Mouse (Mus musculus): ENCODE data around the gene Pea15a.

The Pea15a gene

DNA sequence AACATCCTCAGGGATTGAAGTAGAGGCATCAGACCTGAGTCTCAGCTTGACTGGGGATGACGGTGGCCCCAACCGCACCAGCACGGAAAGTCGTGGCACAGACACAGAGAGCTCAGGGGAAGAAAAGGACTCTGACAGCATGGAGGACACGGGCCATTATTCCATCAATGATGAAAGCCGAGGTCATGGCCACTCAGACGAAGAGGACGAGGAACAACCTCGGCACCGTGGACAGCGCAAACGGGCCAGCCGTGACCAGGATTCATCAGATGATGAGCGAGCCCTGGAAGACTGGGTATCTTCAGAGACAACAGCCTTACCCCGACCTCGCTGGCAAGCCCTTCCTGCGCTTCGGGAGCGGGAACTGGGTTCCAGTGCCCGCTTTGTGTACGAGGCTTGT, 34.2 kb downstream of the Pea15a start:
- DNase-seq, result no peak

DNA sequence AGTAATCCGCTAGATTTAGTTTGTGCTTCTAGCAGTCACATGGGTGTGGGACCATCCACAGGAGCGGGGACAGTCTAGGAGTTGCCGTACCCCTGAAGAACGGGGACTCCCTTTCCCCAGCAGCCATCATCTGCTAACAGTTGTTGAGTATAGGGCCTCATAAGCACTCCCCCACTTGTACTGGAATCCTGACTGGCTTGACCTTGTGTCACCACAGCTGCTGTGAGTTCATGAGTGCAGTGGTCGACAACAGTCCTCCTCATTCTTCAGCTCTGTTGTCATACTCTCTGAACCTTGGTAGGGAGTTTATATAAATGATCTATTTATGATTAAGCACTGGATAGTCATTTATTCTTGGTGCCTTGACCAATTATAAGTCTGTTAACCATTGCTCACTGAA, 36.8 kb downstream of the Pea15a start:
- no peak for DNase-seq

GRCm38 (mm10) chr1:172167911-172168310, 38.7 kb downstream of the Pea15a start:
- DNase-seq, result no peak

DNA sequence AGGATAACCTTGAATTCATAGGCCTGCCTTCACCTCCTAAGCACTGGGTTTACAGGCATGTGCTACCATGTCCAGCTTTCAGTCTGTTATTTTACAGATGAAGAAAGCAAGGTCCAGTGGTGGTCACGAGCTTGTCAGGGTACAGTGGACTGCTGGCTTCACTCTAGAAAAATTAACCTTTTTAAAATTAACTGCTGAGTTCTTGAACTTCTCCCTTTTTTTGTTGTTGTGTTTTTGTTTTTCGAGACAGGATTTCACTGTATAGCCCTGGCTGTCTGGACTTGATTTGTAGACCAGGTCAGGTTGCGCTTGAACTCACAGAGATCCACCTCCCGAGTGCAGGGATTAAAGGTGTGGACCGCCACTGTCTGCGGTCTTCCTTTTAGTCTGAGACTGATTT, 43.6 kb downstream of the Pea15a start:
- no peak for DNase-seq

- peak; percentile 60 to 62 for DNase-seq
Measured at GRCm38 (mm10) chr1:172162009-172162408, 44.6 kb downstream of the Pea15a start.

- DNase-seq, result no peak
Measured at GRCm38 (mm10) chr1:172160508-172160907, 46.1 kb downstream of the Pea15a start.

DNA sequence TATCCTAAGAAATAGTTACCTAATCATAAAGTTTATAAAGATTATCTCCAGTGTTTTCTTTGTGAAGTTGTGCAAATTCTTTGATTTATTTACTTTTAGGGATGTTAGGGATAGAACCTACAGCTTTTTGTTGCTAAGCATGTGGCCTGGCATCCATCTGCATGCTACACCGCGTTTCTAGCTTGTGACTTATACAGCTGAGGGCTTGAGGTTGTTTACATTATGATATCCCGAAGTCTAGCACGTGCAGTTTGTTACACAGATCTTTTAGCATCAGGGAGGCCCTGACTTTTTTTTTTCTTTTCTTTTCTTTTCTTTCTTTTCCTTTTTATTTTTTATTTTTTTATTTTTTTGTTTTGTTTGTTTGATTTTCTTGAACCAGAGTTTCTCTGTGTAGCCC, 46.6 kb downstream of the Pea15a start:
- no peak for DNase-seq

GRCm38 (mm10) chr1:172155518-172155917, 51.1 kb downstream of the Pea15a start:
- DNase-seq, result no peak

DNA sequence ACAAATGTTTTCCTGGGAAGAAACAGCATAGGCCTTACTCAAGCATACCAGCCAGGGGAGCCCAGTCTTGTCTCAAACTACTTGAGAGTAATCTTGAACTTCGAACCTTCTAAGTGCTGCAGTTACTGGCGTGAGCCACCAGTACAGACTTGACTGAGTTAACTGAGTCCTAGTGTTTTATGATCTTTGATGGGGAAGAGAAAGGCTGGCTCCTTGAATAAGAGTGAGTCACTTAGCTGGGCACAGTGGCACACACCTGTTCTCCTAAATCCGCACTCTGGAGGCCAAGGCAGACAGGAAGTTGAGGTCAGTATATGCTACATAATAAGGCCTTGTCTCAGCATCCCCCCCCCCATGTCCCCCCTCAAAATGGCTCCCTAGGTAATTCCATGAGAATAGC, 52.1 kb downstream of the Pea15a start:
- DNase-seq, result no peak

- DNase-seq, result no peak
Measured at GRCm38 (mm10) chr1:172148955-172149815, 57.4 kb downstream of the Pea15a start.

DNA sequence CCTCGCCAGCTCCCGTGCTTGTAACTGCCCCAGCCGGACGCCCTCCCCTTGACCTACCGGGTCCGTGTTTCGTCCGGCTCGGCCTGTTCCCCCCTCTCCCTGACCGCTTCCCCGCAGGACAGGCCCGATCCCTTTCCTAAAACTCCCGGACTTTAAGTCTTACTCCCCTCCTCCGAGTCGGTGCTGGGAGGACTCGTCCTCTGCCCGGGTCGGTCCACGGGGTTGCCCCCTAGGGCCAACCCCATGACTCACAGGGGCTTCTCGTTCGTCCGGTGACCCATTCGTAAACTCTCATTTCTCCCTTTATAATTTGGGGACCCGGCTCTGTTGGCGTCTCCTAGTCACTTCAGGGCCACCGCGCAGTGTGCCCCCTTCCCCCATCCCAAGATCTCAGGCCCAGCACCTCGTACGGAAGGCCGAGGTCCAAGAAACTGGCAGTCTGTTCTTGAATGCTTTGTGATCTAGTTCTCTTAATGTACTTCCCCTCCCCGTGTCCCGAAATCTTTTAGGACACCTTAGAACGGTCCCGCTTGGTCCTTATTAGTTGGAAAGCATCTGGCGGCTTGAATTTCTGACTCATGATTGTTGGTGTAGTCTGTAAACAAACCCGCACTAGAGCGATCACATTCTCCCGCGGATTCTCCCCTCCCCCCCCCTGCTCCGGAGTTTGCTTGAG, 58.2 kb downstream of the Pea15a start:
- peak; percentile 53 to 59 for DNase-seq

GRCm38 (mm10) chr1:172147835-172148278, 58.7 kb downstream of the Pea15a start, which contains the start of gene Dcaf8:
Gene Dcaf8 (plus strand): TSS chr1:172148084.
- peak; percentile 97 for DNase-seq
